Mouse (Mus musculus) small intestine, adult 2 months (tissue): ENCODE data around the gene Zc3h4. TPM values are rescaled to one million over a fixed set of nuclear protein-coding genes. Genes with fewer than 3 reads are reported as not detected.
A peak's percentile ranks its signal among the peaks of the same experiment; 100 is the strongest.

Source experiments
- H3K27ac ChIP-seq: fragments of 200-500 bp; 2 replicates; pipeline ENCODE4 v1.5.1; 2012; ENCODE audit warnings: low read depth, low read length, control low read depth, inconsistent platforms; ENCODE audit not compliant: insufficient read depth
- H3K27me3 ChIP-seq: fragments of 200-500 bp; 2 replicates; pipeline ENCODE4 v1.6.1; 2012; ENCODE audit warnings: mild to moderate bottlenecking, moderate library complexity, low read length, inconsistent platforms; ENCODE audit not compliant: control insufficient read depth, insufficient read depth
- H3K36me3 ChIP-seq: fragments of 200-500 bp; 2 replicates; pipeline ENCODE4 v1.6.1; 2012; ENCODE audit warnings: mild to moderate bottlenecking, low read length, control low read depth, inconsistent platforms; ENCODE audit not compliant: control insufficient read depth, insufficient read depth
- H3K4me1 ChIP-seq: fragments of 200-500 bp; 2 replicates; pipeline ENCODE4 v1.6.1; 2012; ENCODE audit warnings: low read length, inconsistent platforms, mixed read lengths; ENCODE audit not compliant: control insufficient read depth, insufficient read depth, insufficient read length
- H3K4me3 ChIP-seq: fragments of 200-500 bp; 2 replicates; pipeline ENCODE4 v1.5.1; 2012; ENCODE audit warnings: low read depth, mild to moderate bottlenecking, control low read depth, inconsistent platforms, low read length, moderate library complexity
- CTCF ChIP-seq: fragments of 200-500 bp; IDR thresholded peaks from 2 replicates; pipeline ENCODE4 v1.5.1; 2012; ENCODE audit warnings: low read depth, mild to moderate bottlenecking, control low read depth, inconsistent platforms, low read length, moderate library complexity, mixed read lengths; ENCODE audit not compliant: insufficient replicate concordance, insufficient read length; ENCODE audit errors: extremely low read depth
- POLR2A ChIP-seq: fragments of 200-500 bp; IDR thresholded peaks from 2 replicates; pipeline ENCODE4 v1.6.1; 2012; ENCODE audit warnings: low read depth, mild to moderate bottlenecking, control low read depth, inconsistent platforms, low read length, moderate library complexity
- WGBS: fragments of 180-500 bp; shearing (Covaris S2); methylation state at CpG from one replicate; pipeline ENCODE4 v1.1.7; 2018; 5-methylcytosine and 5-hydroxymethylcytosine counted together
- polyA plus RNA-seq: library from polyadenylated mRNA; depleted of rRNA; stranded (reverse); fragments of >200 nt; gene quantifications from 2 replicates; pipeline ENCODE4 v1.2.3, GENCODE M21; 2012

Zc3h4 gene
- polyA plus RNA-seq, 1 experiment: 60.6 TPM

DNA sequence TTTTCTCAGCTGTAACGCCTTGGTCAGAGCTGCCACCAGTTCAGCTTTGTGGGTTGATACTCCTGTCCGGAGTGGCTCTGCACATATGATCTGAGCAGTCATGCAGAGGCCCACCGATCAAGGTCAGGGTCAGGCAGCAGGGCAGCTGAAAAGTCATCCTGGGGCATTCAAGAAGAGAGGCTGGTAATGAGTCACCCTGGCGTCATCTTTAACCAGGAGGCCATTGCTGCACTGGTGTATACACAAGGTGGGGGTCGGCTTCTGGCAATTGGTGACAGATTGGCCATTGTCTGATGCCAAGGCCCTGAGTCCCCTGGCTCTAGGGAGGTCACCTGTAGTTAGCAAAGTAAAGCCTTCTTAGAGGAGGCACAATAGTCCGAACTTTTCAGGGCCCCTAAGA, 50.9 kb downstream of the Zc3h4 start:
- Histone ChIP-seq H3K27me3 (no peaks in the 10 kb centered on the region), H3K36me3 (peaks cover 1% of the 10 kb centered on the region; the same call in 1 of the 2 replicates), H3K4me1 (peaks cover 7% of the 10 kb centered on the region; the same call in 1 of the 2 replicates), H3K27ac (no peak overlapping the region), H3K4me3 (no peak overlapping the region)
- 69% methylated on average over 6 of the region's 6 CpGs for WGBS
- TF ChIP-seq CTCF (no peak), POLR2A (no peak)

DNA sequence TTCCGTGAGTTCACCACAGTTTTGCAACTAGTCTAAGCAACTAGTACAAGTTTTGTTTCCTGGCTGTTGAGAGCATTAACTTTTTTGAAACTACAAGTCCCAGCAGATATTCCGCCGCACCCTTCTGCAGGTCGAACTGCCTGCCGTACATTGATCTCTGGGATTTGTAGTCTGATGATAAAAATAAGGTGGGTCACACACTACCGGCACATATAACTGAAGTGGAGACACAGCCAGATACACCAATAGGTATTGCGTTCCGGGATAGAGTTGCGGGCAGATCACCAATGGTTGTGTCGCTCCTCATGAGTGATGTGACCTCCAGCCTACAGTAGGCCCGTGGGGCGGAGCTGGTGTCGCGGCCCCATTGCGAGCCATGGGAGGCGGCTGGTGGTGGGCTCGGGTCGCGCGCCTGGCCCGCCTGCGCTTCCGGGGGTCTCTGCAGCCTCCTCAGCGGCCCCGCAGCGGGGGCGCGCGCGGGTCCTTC, 51.9 kb downstream of the Zc3h4 start, which contains the start of gene Tmem160:
Tmem160 (plus strand) TSS at position 193 of the 487 bp plus-strand sequence.
- TF ChIP-seq POLR2A (0 out of 2 replicates have a peak, but pooled peaks have one; percentile 23), CTCF (no peak)
- peak within 1 kb of the TSS; percentile 79 for H3K4me3 ChIP-seq
- H3K4me1 ChIP-seq: peaks cover 7% of the 10 kb centered on the region; the same call in 1 of the 2 replicates
- H3K27me3 ChIP-seq: no peaks in the 10 kb centered on the region
- 1% methylated on average over 30 of the region's 30 CpGs for WGBS
- H3K27ac ChIP-seq: no peak within 1 kb of the TSS; the same call in 1 of the 2 replicates
- H3K36me3 ChIP-seq: peaks cover 1% of the 10 kb centered on the region; the same call in 1 of the 2 replicates

DNA sequence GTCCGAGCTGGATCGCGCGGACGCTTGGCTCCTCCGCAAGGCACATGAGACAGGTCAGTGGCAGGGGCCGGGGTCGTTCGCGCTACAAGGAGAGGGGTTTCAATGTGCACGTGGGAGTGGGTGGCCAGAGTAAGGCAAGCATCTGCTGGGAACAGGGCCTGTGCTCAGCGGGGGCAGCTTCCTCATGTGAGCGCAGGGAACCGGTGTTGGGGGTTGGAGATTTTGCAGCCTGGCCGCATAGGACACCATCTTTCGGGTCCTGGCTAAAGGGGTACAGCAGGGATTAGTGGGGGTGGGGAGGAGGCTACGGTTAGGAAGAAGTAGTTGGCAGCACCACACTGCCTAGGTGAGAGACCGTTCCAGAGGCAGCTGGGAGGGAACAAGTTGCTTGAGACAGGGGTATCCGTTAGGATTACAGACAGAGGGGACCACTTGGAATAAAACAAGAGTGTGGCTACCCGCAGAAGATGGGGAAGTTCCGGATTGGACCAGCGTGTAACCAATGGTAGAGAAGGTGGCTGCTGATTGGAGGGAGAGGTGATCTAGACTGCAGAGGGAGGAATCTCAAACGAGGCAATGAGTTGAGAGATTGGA, 52.5 kb downstream of the Zc3h4 start:
- WGBS: under 1% methylated on average over 23 of the region's 23 CpGs
- no peak overlapping the region for H3K27ac ChIP-seq
- peaks cover 1% of the 10 kb centered on the region; the same call in 1 of the 2 replicates for H3K36me3 ChIP-seq
- no peaks in the 10 kb centered on the region for H3K27me3 ChIP-seq
- H3K4me1 ChIP-seq: peaks cover 7% of the 10 kb centered on the region; the same call in 1 of the 2 replicates
- TF ChIP-seq POLR2A (no peak), CTCF (no peak)
- H3K4me3 ChIP-seq: peak overlapping the region; percentile 79

DNA sequence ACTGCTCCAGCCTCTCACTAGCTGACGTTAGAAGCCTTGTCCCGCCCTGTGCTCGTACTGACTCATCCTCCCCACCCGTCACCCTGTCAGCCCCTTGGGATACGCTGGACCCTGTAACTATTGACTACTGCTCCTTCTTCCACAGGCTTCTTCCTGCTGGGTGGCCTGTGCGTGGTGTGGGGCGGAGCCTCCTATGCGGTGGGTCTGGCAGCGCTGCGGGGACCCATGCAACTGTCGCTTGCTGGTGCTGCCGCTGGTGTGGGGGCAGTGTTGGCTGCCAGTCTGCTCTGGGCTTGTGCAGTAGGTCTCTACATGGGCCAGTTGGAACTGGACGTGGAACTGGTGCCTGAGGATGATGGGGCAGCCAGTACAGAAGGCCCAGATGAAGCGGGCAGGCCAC, 54.3 kb downstream of the Zc3h4 start:
- H3K27me3 ChIP-seq: no peaks in the 10 kb centered on the region
- no peak overlapping the region for H3K4me3 ChIP-seq
- H3K27ac ChIP-seq: no peak overlapping the region
- peaks cover 7% of the 10 kb centered on the region; the same call in 1 of the 2 replicates for H3K4me1 ChIP-seq
- 95% methylated on average over 14 of the region's 14 CpGs for WGBS
- no peak for TF ChIP-seq CTCF
- TF ChIP-seq POLR2A: no peak
- H3K36me3 ChIP-seq: peaks cover 1% of the 10 kb centered on the region; the same call in 1 of the 2 replicates

DNA sequence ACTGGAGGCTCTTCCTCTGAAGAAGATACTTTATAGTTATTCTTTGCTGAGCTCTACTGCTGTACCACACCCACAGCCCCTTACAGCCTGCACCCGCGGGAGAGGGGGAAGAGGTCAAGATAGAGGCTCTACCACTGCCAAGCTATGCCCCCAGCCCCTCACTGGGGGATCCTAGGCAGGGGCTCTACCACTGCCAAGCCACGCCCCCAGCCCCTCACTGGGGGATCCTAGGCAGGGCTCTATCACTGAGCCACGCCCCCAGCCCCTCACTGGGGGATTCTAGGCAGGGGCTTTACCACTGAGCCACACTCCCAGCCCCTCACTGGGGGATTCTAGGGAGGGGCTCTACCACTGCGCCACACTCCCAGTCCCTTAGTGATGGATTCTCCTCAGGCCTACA, 55.6 kb downstream of the Zc3h4 start:
- H3K27me3 ChIP-seq: no peaks in the 10 kb centered on the region
- TF ChIP-seq CTCF: no peak
- H3K27ac ChIP-seq: no peak overlapping the region
- WGBS: 85% methylated on average over 5 of the region's 5 CpGs
- H3K4me1 ChIP-seq: peaks cover 7% of the 10 kb centered on the region; the same call in 1 of the 2 replicates
- no peak overlapping the region for H3K4me3 ChIP-seq
- H3K36me3 ChIP-seq: peaks cover 1% of the 10 kb centered on the region; the same call in 1 of the 2 replicates

DNA sequence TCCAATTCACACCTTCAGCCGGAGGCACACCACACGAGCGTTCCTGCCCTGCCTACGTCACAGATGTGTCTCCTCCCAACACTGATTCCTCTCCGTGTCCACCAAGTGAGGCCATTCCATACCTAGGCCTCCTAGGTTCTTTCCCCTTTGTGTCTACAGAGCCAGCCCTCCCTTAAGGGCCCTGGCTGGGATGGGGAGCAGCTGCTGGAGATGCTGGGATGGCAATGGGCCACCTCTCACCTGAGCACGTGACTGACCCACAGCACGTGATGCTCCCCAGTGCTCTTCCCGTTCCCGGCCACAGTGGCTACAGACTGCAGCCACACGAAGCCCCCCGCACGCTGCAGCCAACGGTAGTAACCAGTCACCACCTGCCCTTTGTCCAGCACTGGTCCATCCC, 59.9 kb downstream of the Zc3h4 start:
- Histone ChIP-seq H3K4me1 (no peaks in the 10 kb centered on the region), H3K27ac (no peak overlapping the region), H3K27me3 (no peaks in the 10 kb centered on the region), H3K36me3 (peaks cover 1% of the 10 kb centered on the region; the same call in 1 of the 2 replicates), H3K4me3 (no peak overlapping the region)
- WGBS: 37% methylated on average over 13 of the region's 13 CpGs
- no peak for TF ChIP-seq POLR2A
- TF ChIP-seq CTCF: no peak

DNA sequence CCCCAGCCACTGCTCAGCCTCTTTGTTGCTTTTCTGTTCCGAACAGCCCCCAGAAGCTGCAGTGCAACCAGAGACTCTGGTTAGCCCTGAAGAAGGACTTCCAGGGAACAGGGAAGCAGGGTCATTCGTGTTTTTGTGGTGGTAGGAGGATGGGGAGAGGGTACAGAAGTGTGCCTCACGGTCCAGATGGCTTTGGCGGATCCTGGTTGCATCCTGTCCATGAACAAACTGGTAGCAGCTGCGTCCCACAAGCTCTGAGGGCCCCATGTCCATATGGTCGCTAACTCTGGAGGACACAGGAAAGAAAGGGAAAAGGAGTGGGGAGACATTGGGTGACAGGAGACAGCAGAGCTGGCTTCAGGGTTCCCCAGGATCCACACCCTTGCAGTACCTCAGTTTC, 60.4 kb downstream of the Zc3h4 start:
- no peak overlapping the region for H3K27ac ChIP-seq
- WGBS: 57% methylated on average over 6 of the region's 6 CpGs
- no peak for TF ChIP-seq POLR2A
- no peak for TF ChIP-seq CTCF
- no peak overlapping the region for H3K4me3 ChIP-seq
- no peaks in the 10 kb centered on the region for H3K27me3 ChIP-seq
- no peaks in the 10 kb centered on the region for H3K4me1 ChIP-seq
- no peaks in the 10 kb centered on the region for H3K36me3 ChIP-seq
